Mouse (Mus musculus): ENCODE results near the gene Lrrtm1. TPM values are rescaled to one million over a fixed set of nuclear protein-coding genes. Genes with fewer than 3 reads are reported as not detected.

Gene Lrrtm1
- total RNA-seq (2023): not detected

DNA sequence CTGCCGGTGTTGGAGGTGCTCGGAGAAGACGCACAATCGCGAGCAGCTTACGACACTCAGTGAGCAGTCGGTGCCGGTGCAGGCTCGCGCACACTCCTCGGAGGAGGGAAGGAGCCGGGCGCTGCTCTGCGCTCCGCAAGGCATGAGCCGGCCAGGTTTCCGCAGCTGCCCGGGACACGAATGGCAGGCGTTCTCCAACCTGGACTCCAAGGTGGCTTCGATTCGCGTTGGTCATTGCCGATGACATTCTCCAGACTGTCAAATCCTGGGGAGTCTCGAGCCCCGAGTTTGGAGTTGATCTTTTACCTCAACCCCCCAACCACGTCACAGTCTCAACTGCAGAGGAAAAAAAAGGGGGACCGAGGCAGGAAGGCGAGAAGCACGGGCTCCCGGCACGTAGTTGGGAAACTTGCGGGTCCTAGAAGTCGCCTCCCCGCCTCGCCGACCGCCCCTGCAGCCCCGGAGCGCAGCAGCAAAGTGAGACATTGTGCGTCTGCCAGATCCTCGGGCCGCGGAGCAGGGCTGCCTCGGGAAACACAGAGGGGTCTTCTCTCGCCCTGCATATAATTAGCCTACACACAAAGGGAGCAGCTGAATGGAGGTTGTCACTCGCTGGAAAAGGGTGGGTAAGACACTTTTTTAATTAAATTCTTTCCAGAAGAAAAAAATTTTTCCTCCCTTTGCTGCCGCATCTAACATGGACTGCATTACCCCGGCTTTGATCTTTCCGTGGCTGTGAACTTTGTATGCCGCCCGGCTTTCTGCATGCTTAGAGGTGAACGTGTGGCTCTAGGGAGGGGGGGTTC, at the start of gene Lrrtm1:
Gene Lrrtm1 (plus strand): TSS at position 89 of the 806 bp plus-strand sequence.

Data from CD4-positive naive resting alpha-beta T cell, adult 76 days (primary cell).